Mouse (Mus musculus) MEL (cell line): ENCODE measurements around the gene Tsc22d4. TPM values are rescaled to one million over a fixed set of nuclear protein-coding genes. Genes with fewer than 3 reads are reported as not detected.

Experiments used
- DNase-seq: peaks from one replicate; pipeline ENCODE4 v3.0.0; 2011; ENCODE audit warnings: low read depth, low spot score
- H3K27ac ChIP-seq: 2 replicates; pipeline ENCODE4 v1.5.1; 2012; ENCODE audit warnings: low read depth, mild to moderate bottlenecking, control low read depth, low read length, moderate library complexity; ENCODE audit not compliant: control insufficient read depth
- H3K27me3 ChIP-seq, 2 experiments: fragments of 150-350 bp in 1 of 2; sonication (generic) in 1 of 2; 2 replicates each; pipeline ENCODE4 v1.6.1; 2012; ENCODE audit warnings: low read length in 2 of 2, mild to moderate bottlenecking in 2 of 2, improper control_type of control experiment in 1 of 2, moderate library complexity in 1 of 2; ENCODE audit not compliant: insufficient read depth in 2 of 2, control insufficient read depth in 1 of 2
- H3K36me3 ChIP-seq, 2 experiments: 2 replicates each; pipeline ENCODE4 v1.6.1; 2012 to 2014; ENCODE audit warnings: low read length in 2 of 2, improper control_type of control experiment in 1 of 2, inconsistent platforms in 1 of 2, mild to moderate bottlenecking in 1 of 2; ENCODE audit not compliant: insufficient read depth in 2 of 2, control insufficient read depth in 1 of 2
- H3K4me1 ChIP-seq, 2 experiments: fragments of 150-350 bp in 1 of 2; sonication (generic) in 1 of 2; 2 replicates each; pipeline ENCODE4 v1.6.1; 2012; ENCODE audit warnings: low read length in 2 of 2, improper control_type of control experiment in 1 of 2, mild to moderate bottlenecking in 1 of 2; ENCODE audit not compliant: insufficient read depth in 2 of 2, control insufficient read depth in 1 of 2
- H3K4me3 ChIP-seq, 2 experiments: fragments of 150-350 bp in 1 of 2; sonication (generic) in 1 of 2; 2 replicates each; pipeline ENCODE4 v1.5.1; 2012; ENCODE audit warnings: low read depth in 2 of 2, low read length in 2 of 2, mild to moderate bottlenecking in 2 of 2, moderate library complexity in 2 of 2, control low read depth in 1 of 2, improper control_type of control experiment in 1 of 2; ENCODE audit not compliant: control insufficient read depth in 1 of 2, insufficient read depth in 1 of 2
- H3K79me2 ChIP-seq: 2 replicates; pipeline ENCODE4 v1.6.1; 2012; ENCODE audit warnings: mild to moderate bottlenecking, low read length, moderate library complexity; ENCODE audit not compliant: control insufficient read depth, poor library complexity, insufficient read depth
- H3K9ac ChIP-seq: 2 replicates; pipeline ENCODE4 v1.6.1; 2012; ENCODE audit warnings: low read depth, mild to moderate bottlenecking, control low read depth, low read length, moderate library complexity; ENCODE audit not compliant: control insufficient read depth, poor library complexity, severe bottlenecking
- H3K9me3 ChIP-seq: fragments of 150-350 bp; sonication (generic); replicated peaks from 2 replicates; pipeline ENCODE4 v1.6.1; 2012; ENCODE audit warnings: mild to moderate bottlenecking, low read length, improper control_type of control experiment, moderate library complexity; ENCODE audit not compliant: insufficient read depth
- CHD1 ChIP-seq: IDR thresholded peaks from 2 replicates; pipeline ENCODE4 v1.6.1; 2012; ENCODE audit warnings: low read depth, mild to moderate bottlenecking, inconsistent platforms, low read length, improper control_type of control experiment
- E2F4 ChIP-seq: IDR thresholded peaks from 2 replicates; pipeline ENCODE4 v1.6.1; 2011; ENCODE audit warnings: low read depth, low read length, improper control_type of control experiment, borderline replicate concordance
- EP300 ChIP-seq, 2 experiments: IDR thresholded peaks; 2 replicates each; pipeline ENCODE4 v1.6.1; 2011; ENCODE audit warnings: improper control_type of control experiment in 2 of 2, low read length in 2 of 2, low read depth in 1 of 2, mild to moderate bottlenecking in 1 of 2
- ETS1 ChIP-seq: IDR thresholded peaks from 2 replicates; pipeline ENCODE4 v1.6.1; 2012; ENCODE audit warnings: low read depth, mild to moderate bottlenecking, inconsistent platforms, low read length, improper control_type of control experiment, moderate library complexity
- GABPA ChIP-seq: IDR thresholded peaks from 2 replicates; pipeline ENCODE4 v1.6.1; 2012; ENCODE audit warnings: low read depth, mild to moderate bottlenecking, inconsistent platforms, low read length, improper control_type of control experiment, moderate library complexity
- GATA1 ChIP-seq: IDR thresholded peaks from 2 replicates; pipeline ENCODE4 v1.6.1; 2011; ENCODE audit warnings: low read depth, low read length, improper control_type of control experiment
- HCFC1 ChIP-seq: IDR thresholded peaks from 2 replicates; pipeline ENCODE4 v1.6.1; 2012; ENCODE audit warnings: low read depth, mild to moderate bottlenecking, inconsistent platforms, low read length, improper control_type of control experiment, moderate library complexity
- JUND ChIP-seq: IDR thresholded peaks from 2 replicates; pipeline ENCODE4 v1.6.1; 2011; ENCODE audit warnings: low read depth, mild to moderate bottlenecking, improper control_type of control experiment, low read length
- KAT2A ChIP-seq: conservative IDR thresholded peaks from 2 replicates; pipeline ENCODE4 v1.6.1; 2012; ENCODE audit warnings: low read depth, low read length, improper control_type of control experiment, inconsistent platforms
- MAFK ChIP-seq: IDR thresholded peaks from 2 replicates; pipeline ENCODE4 v1.6.1; 2011; ENCODE audit warnings: low read depth, mild to moderate bottlenecking, low read length, improper control_type of control experiment, borderline replicate concordance
- MAX ChIP-seq: IDR thresholded peaks from 2 replicates; pipeline ENCODE4 v1.6.1; 2011; ENCODE audit warnings: low read length, improper control_type of control experiment
- MAZ ChIP-seq: IDR thresholded peaks from 2 replicates; pipeline ENCODE4 v1.6.1; 2012; ENCODE audit warnings: low read depth, mild to moderate bottlenecking, inconsistent platforms, low read length, improper control_type of control experiment
- MXI1 ChIP-seq: IDR thresholded peaks from 2 replicates; pipeline ENCODE4 v1.6.1; 2011; ENCODE audit warnings: mild to moderate bottlenecking, low read depth, low read length, improper control_type of control experiment
- MYB ChIP-seq: IDR thresholded peaks from 2 replicates; pipeline ENCODE4 v1.6.1; 2011; ENCODE audit warnings: mild to moderate bottlenecking, low read depth, low read length, improper control_type of control experiment
- MYC ChIP-seq: IDR thresholded peaks from 2 replicates; pipeline ENCODE4 v1.6.1; 2011; ENCODE audit warnings: low read depth, mild to moderate bottlenecking, low read length, improper control_type of control experiment, moderate library complexity
- NELFE ChIP-seq: IDR thresholded peaks from 2 replicates; pipeline ENCODE4 v1.6.1; 2011; ENCODE audit warnings: low read depth, low read length, improper control_type of control experiment
- POLR2A ChIP-seq, 2 experiments: IDR thresholded peaks; 2 replicates each; pipeline ENCODE4 v1.6.1; 2011 to 2012; ENCODE audit warnings: low read length in 2 of 2, mild to moderate bottlenecking in 2 of 2, control low read depth in 1 of 2, improper control_type of control experiment in 1 of 2, low read depth in 1 of 2, moderate library complexity in 1 of 2; ENCODE audit not compliant: control insufficient read depth in 1 of 2, insufficient read depth in 1 of 2, poor library complexity in 1 of 2
- POLR2AphosphoS5 ChIP-seq: IDR thresholded peaks from 2 replicates; pipeline ENCODE4 v1.6.1; 2012; ENCODE audit warnings: low read depth, borderline replicate concordance, mild to moderate bottlenecking, inconsistent platforms, low read length, moderate library complexity, mixed read lengths
- RCOR1 ChIP-seq: IDR thresholded peaks from 2 replicates; pipeline ENCODE4 v1.6.1; 2012; ENCODE audit warnings: low read depth, mild to moderate bottlenecking, inconsistent platforms, low read length, improper control_type of control experiment
- SIN3A ChIP-seq: IDR thresholded peaks from 2 replicates; pipeline ENCODE4 v1.6.1; 2012; ENCODE audit warnings: low read length, improper control_type of control experiment, inconsistent platforms
- TAL1 ChIP-seq: IDR thresholded peaks from 2 replicates; pipeline ENCODE4 v1.6.1; 2012; ENCODE audit warnings: mild to moderate bottlenecking, inconsistent platforms, low read length, moderate library complexity, mixed read lengths
- TBP ChIP-seq: IDR thresholded peaks from 2 replicates; pipeline ENCODE4 v1.8.0; 2011; ENCODE audit warnings: low read depth, low read length, improper control_type of control experiment
- TCF12 ChIP-seq: IDR thresholded peaks from 2 replicates; pipeline ENCODE4 v1.6.1; 2014; ENCODE audit warnings: low read depth, mild to moderate bottlenecking, inconsistent platforms, low read length, improper control_type of control experiment, moderate library complexity
- UBTF ChIP-seq: IDR thresholded peaks from 2 replicates; pipeline ENCODE4 v1.6.1; 2012; ENCODE audit warnings: low read depth, mild to moderate bottlenecking, inconsistent platforms, low read length, improper control_type of control experiment, moderate library complexity, borderline replicate concordance; ENCODE audit not compliant: insufficient read depth
- USF1 ChIP-seq: IDR thresholded peaks from 2 replicates; pipeline ENCODE4 v1.6.1; 2014; ENCODE audit warnings: low read depth, mild to moderate bottlenecking, inconsistent platforms, low read length, improper control_type of control experiment, moderate library complexity
- USF2 ChIP-seq, 2 experiments: IDR thresholded peaks; 2 replicates each; pipeline ENCODE4 v1.6.1; 2011 to 2012; ENCODE audit warnings: improper control_type of control experiment in 2 of 2, low read length in 2 of 2, borderline replicate concordance in 1 of 2, inconsistent platforms in 1 of 2, low read depth in 1 of 2, mild to moderate bottlenecking in 1 of 2; ENCODE audit not compliant: insufficient read depth in 1 of 2
- ZMIZ1 ChIP-seq: IDR thresholded peaks from 2 replicates; pipeline ENCODE4 v1.6.1; 2012; ENCODE audit warnings: low read depth, mild to moderate bottlenecking, inconsistent platforms, low read length, improper control_type of control experiment, moderate library complexity
- polyA plus RNA-seq, 2 experiments: library from polyadenylated mRNA; stranded (reverse) in 1 of 2; unstranded in 1 of 2; fragments of >175 nt in 1 of 2; fragments of >200 nt in 1 of 2; gene quantifications; 2 replicates each; pipeline versions ENCODE4 v1.2.1 to v1.2.4; 2012; ENCODE audit warnings: low replicate concordance in 2 of 2, low read depth in 1 of 2; ENCODE audit not compliant: insufficient read length in 2 of 2, insufficient read depth in 1 of 2, missing spikeins in 1 of 2
- total RNA-seq: library from RNA; depleted of rRNA; stranded (reverse); fragments of 300-350 nt; gene quantifications from 2 replicates; pipeline ENCODE4 v1.2.3, GENCODE M21; 2012

Tsc22d4 gene
- total and polyA plus RNA-seq, 3 experiments = 58.3 to 203 TPM; not detected in 1

DNA sequence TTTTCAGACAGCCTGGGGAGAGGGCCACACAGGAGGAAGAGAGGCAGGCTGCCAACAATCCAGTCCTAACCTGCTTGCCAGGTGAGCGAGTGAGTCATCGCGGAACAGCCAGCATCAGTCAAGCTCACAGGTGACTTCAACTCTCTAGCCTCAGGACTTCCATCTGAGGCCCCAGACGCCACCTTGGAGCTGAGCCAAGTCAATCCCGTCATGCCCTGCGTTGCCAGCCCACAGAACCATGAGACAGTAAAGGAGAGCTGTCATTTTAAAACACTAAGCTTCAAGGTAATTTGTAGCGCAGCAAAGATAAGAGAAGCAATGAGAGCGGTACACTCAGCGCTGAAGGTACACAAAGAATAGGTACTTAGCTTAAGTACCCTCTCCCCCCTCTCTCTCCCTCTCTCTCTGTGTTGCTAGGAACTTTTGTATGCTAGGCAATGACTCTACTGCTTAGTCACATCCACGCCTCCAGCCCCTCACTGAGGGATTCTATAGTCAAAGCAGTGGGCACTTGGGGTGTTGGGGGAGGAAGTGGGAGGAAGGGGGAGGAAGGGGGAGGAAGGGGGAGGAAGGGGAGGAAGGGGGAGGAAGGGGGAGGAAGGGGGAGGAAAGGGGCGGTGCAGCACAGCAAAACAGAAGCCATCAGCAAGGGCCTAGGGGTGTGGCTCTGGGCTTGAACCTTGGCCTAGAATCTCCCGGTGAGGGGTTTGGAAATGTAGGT is 38.5 kb upstream of the Tsc22d4 start:
- Histone ChIP-seq H3K4me1 (peaks cover 3 to 26% of the 10 kb centered on the region in 2 experiments; a peak in 3 of 4 replicates), H3K9ac (peak overlapping the region; percentile 58), H3K36me3 (peaks cover 0 to 4% of the 10 kb centered on the region in 2 experiments; a peak in 2 of 4 replicates), H3K9me3 (no peaks in the 10 kb centered on the region), H3K27ac (peak overlapping the region; percentile 99), H3K27me3 (no peaks in the 10 kb centered on the region), H3K4me3 (peak overlapping the region; percentile 47 to 60), H3K79me2 (no peaks in the 10 kb centered on the region)
- peak; percentile 91 for DNase-seq
- peak; percentile 74 for TF ChIP-seq MXI1
- TF ChIP-seq EP300 (IDR thresholded peaks at IDR 0.05; ENCODE audit: low read depth in 1 of 2, low read length in 2 of 2) = peak; percentile 52 to 58; a peak in 3 of 4 replicates
- TF ChIP-seq TCF12 = peak; percentile 33; the same call in 1 of the 2 replicates
- TF ChIP-seq JUND = no peak
- TF ChIP-seq TBP = 0 out of 2 replicates have a peak, but pooled peaks have one; percentile 16
- peak; percentile 85 for TF ChIP-seq ETS1
- TF ChIP-seq POLR2AphosphoS5 = no peak
- no peak for TF ChIP-seq TAL1
- TF ChIP-seq MAFK = no peak
- no peak for TF ChIP-seq GABPA
- TF ChIP-seq NELFE = peak; percentile 30; the same call in 1 of the 2 replicates
- TF ChIP-seq GATA1 = peak; percentile 57; the same call in 1 of the 2 replicates
- TF ChIP-seq MAZ = no peak
- no peak for TF ChIP-seq UBTF
- TF ChIP-seq MYC = 0 out of 2 replicates have a peak, but pooled peaks have one; percentile 44
- peak; percentile 52; the same call in 1 of the 2 replicates for TF ChIP-seq MAX
- no peak for TF ChIP-seq USF1
- TF ChIP-seq ZMIZ1 = no peak
- peak; percentile 84 for TF ChIP-seq SIN3A
- TF ChIP-seq MYB = no peak
- peak; percentile 66; the same call in 1 of the 2 replicates for TF ChIP-seq HCFC1
- peak; percentile 60; the same call in 1 of the 2 replicates for TF ChIP-seq CHD1
- no peak for TF ChIP-seq USF2 (IDR thresholded peaks at IDR 0.05; ENCODE audit: borderline replicate concordance in 1 of 2, insufficient read depth in 1 of 2, low read depth in 1 of 2, low read length in 2 of 2)
- TF ChIP-seq KAT2A = no peak
- TF ChIP-seq POLR2A (IDR thresholded peaks at IDR 0.05; ENCODE audit: control insufficient read depth in 1 of 2, insufficient read depth in 1 of 2, low read depth in 1 of 2, low read length in 2 of 2, poor library complexity in 1 of 2) = peak in 1 of 2 experiments; percentile 43; a peak in 2 of 4 replicates
- TF ChIP-seq RCOR1 = no peak
- TF ChIP-seq E2F4 = no peak
